ENCODE assay signal across 11 mouse cellular contexts in the genomic region with DNA sequence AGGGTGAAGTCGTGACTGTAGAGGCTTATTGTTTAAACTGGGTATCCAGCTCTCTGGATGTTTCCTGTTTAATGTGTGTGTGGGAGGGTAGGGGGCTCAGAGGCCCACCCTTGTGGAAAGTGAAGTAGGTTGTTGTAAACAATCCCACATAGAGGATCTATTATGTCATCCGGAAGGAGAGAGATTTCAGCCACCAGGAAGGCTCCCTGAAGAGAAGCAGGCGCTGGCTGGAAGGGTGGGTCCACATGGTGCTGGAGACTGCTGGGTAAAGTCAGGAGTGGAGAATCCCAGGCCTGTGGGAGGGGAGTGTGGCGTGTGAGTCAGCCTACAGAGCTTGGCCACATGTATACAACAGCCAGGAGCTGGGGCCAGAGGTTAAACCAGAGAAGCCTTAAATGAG. TPM values are rescaled to one million over a fixed set of nuclear protein-coding genes. Genes with fewer than 3 reads are reported as not detected.
DNase-seq lines count a peak whose midpoint lies in the region; ATAC-seq and TF ChIP-seq lines count a peak whose summit lies in the region.
"Had no signal": no experiment of that assay in that cellular context is flagged by ENCODE, and none has a peak within 500 bp of the region (broad histone marks: within the 10 kb centered on the region; RNA-seq: fewer than 3 reads in every experiment).

No protein-coding gene starts in this region.

- H3K36me3 ChIP-seq in liver, embryonic 11.5 days (ENCODE audit: control insufficient read depth, insufficient read depth, low read length) = no peaks in the 10 kb centered on the region; the same call in 1 of the 2 replicates
- peaks cover 2% of the 10 kb centered on the region for H3K36me3 ChIP-seq in liver, embryonic 12.5 days
- H3K36me3 ChIP-seq in intestine, embryonic 15.5 days = no peaks in the 10 kb centered on the region
- no peaks in the 10 kb centered on the region for H3K36me3 ChIP-seq in stomach, embryonic 16.5 days (ENCODE audit: control insufficient read depth, insufficient read depth, low read length)
- H3K36me3 ChIP-seq: forebrain, embryonic 15.5 days had no signal

- WGBS in liver, embryonic 11.5 days = 46% methylated on average over 4 of the region's 4 CpGs
- 37% methylated on average over 4 of the region's 4 CpGs for WGBS in liver, embryonic 12.5 days (ENCODE audit: insufficient replicate concordance)
- WGBS in intestine, embryonic 15.5 days = 17% methylated on average over 4 of the region's 4 CpGs
- 15% methylated on average over 4 of the region's 4 CpGs for WGBS in stomach, embryonic 16.5 days

- no peaks in the 10 kb centered on the region for H3K9me3 ChIP-seq in liver, embryonic 11.5 days (ENCODE audit: control insufficient read depth, low read length)
- H3K9me3 ChIP-seq in liver, embryonic 12.5 days (replicated peaks) = no peaks in the 10 kb centered on the region
- H3K9me3 ChIP-seq in intestine, embryonic 15.5 days = no peaks in the 10 kb centered on the region
- H3K9me3 ChIP-seq in stomach, embryonic 16.5 days (replicated peaks; ENCODE audit: control insufficient read depth, low read length) = no peaks in the 10 kb centered on the region
- H3K9me3 ChIP-seq: forebrain, embryonic 15.5 days; G1E had no signal

- DNase-seq in liver, embryonic 11.5 days (ENCODE audit: low spot score) = no peak
- no peak for DNase-seq in ovary, postnatal 14 days (ENCODE audit: low spot score)
- DNase-seq in cerebellum, adult 9-11 months = no peak
- DNase-seq: retina, postnatal 1 day had no signal

- no peak for ATAC-seq in liver, embryonic 11.5 days (replicated peaks; ENCODE audit: low FRiP score)
- no peak for ATAC-seq in liver, embryonic 12.5 days
- peak; percentile 70 for ATAC-seq in intestine, embryonic 15.5 days
- ATAC-seq in stomach, embryonic 16.5 days (ENCODE audit: insufficient read depth, low FRiP score) = peak; percentile 84
- no peak for ATAC-seq in granulocyte monocyte progenitor cell, adult 5-6 weeks (replicated peaks; ENCODE audit: poor library complexity, severe bottlenecking)
- ATAC-seq: forebrain, embryonic 15.5 days had no signal

- H3K4me1 ChIP-seq in liver, embryonic 11.5 days (replicated peaks; ENCODE audit: control insufficient read depth, insufficient read depth, low read length) = peaks cover 23% of the 10 kb centered on the region
- peaks cover 29% of the 10 kb centered on the region for H3K4me1 ChIP-seq in liver, embryonic 12.5 days
- H3K4me1 ChIP-seq in embryonic fibroblast, embryonic 13.5 days (ENCODE audit: control insufficient read depth, insufficient read depth, low read length) = no peaks in the 10 kb centered on the region
- peaks cover 38% of the 10 kb centered on the region for H3K4me1 ChIP-seq in intestine, embryonic 15.5 days (replicated peaks)
- peaks cover 33% of the 10 kb centered on the region for H3K4me1 ChIP-seq in stomach, embryonic 16.5 days (ENCODE audit: control insufficient read depth, insufficient read depth, low read length)

- TF ChIP-seq CTCF in embryonic fibroblast, embryonic 13.5 days (IDR thresholded peaks at IDR 0.05; ENCODE audit: borderline replicate concordance, insufficient read depth, low read length) = no peak

- peak overlapping the region; percentile 20; the same call in 1 of the 2 replicates for H3K9ac ChIP-seq in liver, embryonic 11.5 days (ENCODE audit: low read depth, low read length)
- H3K9ac ChIP-seq in liver, embryonic 12.5 days = no peak overlapping the region
- H3K9ac ChIP-seq in intestine, embryonic 15.5 days = no peak overlapping the region
- peak overlapping the region; percentile 1; the same call in 1 of the 2 replicates for H3K9ac ChIP-seq in stomach, embryonic 16.5 days (ENCODE audit: low read length)
- H3K9ac ChIP-seq: forebrain, embryonic 15.5 days had no signal

- no peak for TF ChIP-seq POLR2A in embryonic fibroblast, embryonic 13.5 days (IDR thresholded peaks at IDR 0.05; ENCODE audit: low read depth, low read length)

- no peaks in the 10 kb centered on the region for H3K27me3 ChIP-seq in liver, embryonic 11.5 days (replicated peaks; ENCODE audit: control insufficient read depth, insufficient read depth, low read length)
- H3K27me3 ChIP-seq in liver, embryonic 12.5 days (replicated peaks) = no peaks in the 10 kb centered on the region
- H3K27me3 ChIP-seq in intestine, embryonic 15.5 days (replicated peaks) = no peaks in the 10 kb centered on the region
- no peaks in the 10 kb centered on the region for H3K27me3 ChIP-seq in stomach, embryonic 16.5 days (ENCODE audit: control insufficient read depth, insufficient read depth, low read length)
- H3K27me3 ChIP-seq: forebrain, embryonic 15.5 days had no signal

- no peak overlapping the region for H3K4me3 ChIP-seq in liver, embryonic 11.5 days (ENCODE audit: low read depth, low read length)
- no peak overlapping the region for H3K4me3 ChIP-seq in liver, embryonic 12.5 days
- no peak overlapping the region for H3K4me3 ChIP-seq in embryonic fibroblast, embryonic 13.5 days (ENCODE audit: insufficient read depth, low read length)
- H3K4me3 ChIP-seq in intestine, embryonic 15.5 days (replicated peaks) = no peak overlapping the region
- no peak overlapping the region for H3K4me3 ChIP-seq in stomach, embryonic 16.5 days (replicated peaks; ENCODE audit: low read length)
- H3K4me3 ChIP-seq: forebrain, embryonic 15.5 days had no signal

- no peak overlapping the region for H3K4me2 ChIP-seq in liver, embryonic 11.5 days
- no peak overlapping the region for H3K4me2 ChIP-seq in liver, embryonic 12.5 days
- peak overlapping the region; percentile 34 for H3K4me2 ChIP-seq in intestine, embryonic 15.5 days (replicated peaks)
- H3K4me2 ChIP-seq in stomach, embryonic 16.5 days (ENCODE audit: low read depth, low read length) = no peak overlapping the region
- H3K4me2 ChIP-seq: forebrain, embryonic 15.5 days had no signal

- peak overlapping the region; percentile 52; the same call in 1 of the 2 replicates for H3K27ac ChIP-seq in liver, embryonic 11.5 days (ENCODE audit: low read depth, low read length)
- H3K27ac ChIP-seq in liver, embryonic 12.5 days = no peak overlapping the region
- H3K27ac ChIP-seq in embryonic fibroblast, embryonic 13.5 days (ENCODE audit: insufficient read depth, low read length) = peak overlapping the region; percentile 43
- peak overlapping the region; percentile 74 for H3K27ac ChIP-seq in intestine, embryonic 15.5 days
- peak overlapping the region; percentile 90 for H3K27ac ChIP-seq in stomach, embryonic 16.5 days (ENCODE audit: low read length)
- H3K27ac ChIP-seq: forebrain, embryonic 15.5 days had no signal

RNA-seq across cellular contexts. Expression of gene Alas1, which starts 1.8 kb away (rescaled TPM):
- polyA plus RNA-seq in liver, embryonic 11.5 days (2014; fragmentation: Nextera tagmentation; extraction: Ambion mirVana) = 57.4 and 67.9 TPM in 2 replicates
- polyA plus RNA-seq in liver, embryonic 12.5 days (2016; fragmentation: Nextera tagmentation; extraction: Ambion mirVana) = 37.6 and 41.1 TPM in 2 replicates
- 54.2 and 54.7 TPM in 2 replicates for polyA plus RNA-seq in embryonic fibroblast, embryonic 13.5 days (2011; ENCODE audit: insufficient read length, low read depth, missing spikeins)
- 110 TPM in 2 replicates for polyA plus RNA-seq in intestine, embryonic 15.5 days (2015; fragmentation: Nextera tagmentation; extraction: Ambion mirVana)
- 131 and 135 TPM in 2 replicates for polyA plus RNA-seq in stomach, embryonic 16.5 days (2015; fragmentation: Nextera tagmentation; extraction: Ambion mirVana)
- total RNA-seq in granulocyte monocyte progenitor cell, adult 5-6 weeks (2014; fragmentation: Nextera tagmentation) = 613 and 665 TPM in 2 replicates
- 822 and 987 TPM in 2 replicates for total RNA-seq in granulocyte monocyte progenitor cell, adult 5-6 weeks (2017)

RNA-seq across cellular contexts. Expression of gene Tlr9, which starts 27.8 kb away (rescaled TPM):
- not detected in 2 replicates for polyA plus RNA-seq in liver, embryonic 11.5 days (2014; fragmentation: Nextera tagmentation; extraction: Ambion mirVana)
- polyA plus RNA-seq in liver, embryonic 12.5 days (2016; fragmentation: Nextera tagmentation; extraction: Ambion mirVana) = 0.06 TPM in 1 of 2 replicates, not detected in the other
- not detected in 2 replicates for polyA plus RNA-seq in embryonic fibroblast, embryonic 13.5 days (2011; ENCODE audit: insufficient read length, low read depth, missing spikeins)
- 0.16 and 0.19 TPM in 2 replicates for polyA plus RNA-seq in intestine, embryonic 15.5 days (2015; fragmentation: Nextera tagmentation; extraction: Ambion mirVana)
- 0.09 TPM in 2 replicates for polyA plus RNA-seq in stomach, embryonic 16.5 days (2015; fragmentation: Nextera tagmentation; extraction: Ambion mirVana)
- total RNA-seq in granulocyte monocyte progenitor cell, adult 5-6 weeks (2014; fragmentation: Nextera tagmentation) = 1.7 and 2.3 TPM in 2 replicates
- total RNA-seq in granulocyte monocyte progenitor cell, adult 5-6 weeks (2017) = 0.30 and 0.46 TPM in 2 replicates
- polyA plus RNA-seq: forebrain, embryonic 15.5 days; G1E had no signal

RNA-seq across cellular contexts. Expression of gene Poc1a, which starts 30.6 kb away (rescaled TPM):
- 36.6 and 39.0 TPM in 2 replicates for polyA plus RNA-seq in liver, embryonic 11.5 days (2014; fragmentation: Nextera tagmentation; extraction: Ambion mirVana)
- polyA plus RNA-seq in liver, embryonic 12.5 days (2016; fragmentation: Nextera tagmentation; extraction: Ambion mirVana) = 28.8 and 29.0 TPM in 2 replicates
- polyA plus RNA-seq in embryonic fibroblast, embryonic 13.5 days (2011; ENCODE audit: insufficient read length, low read depth, missing spikeins) = 9.4 and 12.0 TPM in 2 replicates
- 25.9 and 28.2 TPM in 2 replicates for polyA plus RNA-seq in intestine, embryonic 15.5 days (2015; fragmentation: Nextera tagmentation; extraction: Ambion mirVana)
- polyA plus RNA-seq in stomach, embryonic 16.5 days (2015; fragmentation: Nextera tagmentation; extraction: Ambion mirVana) = 22.2 and 24.5 TPM in 2 replicates
- total RNA-seq in granulocyte monocyte progenitor cell, adult 5-6 weeks (2014; fragmentation: Nextera tagmentation) = 42.4 and 49.8 TPM in 2 replicates
- 20.4 and 30.3 TPM in 2 replicates for total RNA-seq in granulocyte monocyte progenitor cell, adult 5-6 weeks (2017)

RNA-seq across cellular contexts. Expression of gene Twf2, which starts 47.3 kb away (rescaled TPM):
- 58.4 and 61.1 TPM in 2 replicates for polyA plus RNA-seq in liver, embryonic 11.5 days (2014; fragmentation: Nextera tagmentation; extraction: Ambion mirVana)
- polyA plus RNA-seq in liver, embryonic 12.5 days (2016; fragmentation: Nextera tagmentation; extraction: Ambion mirVana) = 34.7 and 35.9 TPM in 2 replicates
- polyA plus RNA-seq in embryonic fibroblast, embryonic 13.5 days (2011; ENCODE audit: insufficient read length, low read depth, missing spikeins) = 16.7 and 17.6 TPM in 2 replicates
- 51.5 and 52.5 TPM in 2 replicates for polyA plus RNA-seq in intestine, embryonic 15.5 days (2015; fragmentation: Nextera tagmentation; extraction: Ambion mirVana)
- 54.9 and 57.8 TPM in 2 replicates for polyA plus RNA-seq in stomach, embryonic 16.5 days (2015; fragmentation: Nextera tagmentation; extraction: Ambion mirVana)
- total RNA-seq in granulocyte monocyte progenitor cell, adult 5-6 weeks (2014; fragmentation: Nextera tagmentation) = 79.7 and 84.8 TPM in 2 replicates
- 81.4 and 87.5 TPM in 2 replicates for total RNA-seq in granulocyte monocyte progenitor cell, adult 5-6 weeks (2017)

RNA-seq across cellular contexts. Expression of gene Ppm1m, which starts 50.7 kb away (rescaled TPM):
- 25.3 and 26.9 TPM in 2 replicates for polyA plus RNA-seq in liver, embryonic 11.5 days (2014; fragmentation: Nextera tagmentation; extraction: Ambion mirVana)
- polyA plus RNA-seq in liver, embryonic 12.5 days (2016; fragmentation: Nextera tagmentation; extraction: Ambion mirVana) = 17.0 and 17.8 TPM in 2 replicates
- 30.9 and 31.7 TPM in 2 replicates for polyA plus RNA-seq in embryonic fibroblast, embryonic 13.5 days (2011; ENCODE audit: insufficient read length, low read depth, missing spikeins)
- 30.4 and 31.7 TPM in 2 replicates for polyA plus RNA-seq in intestine, embryonic 15.5 days (2015; fragmentation: Nextera tagmentation; extraction: Ambion mirVana)
- 35.1 and 36.0 TPM in 2 replicates for polyA plus RNA-seq in stomach, embryonic 16.5 days (2015; fragmentation: Nextera tagmentation; extraction: Ambion mirVana)
- 34.1 and 42.6 TPM in 2 replicates for total RNA-seq in granulocyte monocyte progenitor cell, adult 5-6 weeks (2014; fragmentation: Nextera tagmentation)
- total RNA-seq in granulocyte monocyte progenitor cell, adult 5-6 weeks (2017) = 12.5 and 23.4 TPM in 2 replicates

Comparison
In these comparisons a context has a peak if more than half of its experiments do, and no peak if none do; other contexts are left out.
1. H3K9ac ChIP-seq: peak in liver, embryonic 11.5 days (single experiment) and stomach, embryonic 16.5 days (single experiment); none in liver, embryonic 12.5 days (single experiment) and intestine, embryonic 15.5 days (single experiment).
2. ATAC-seq: peak in intestine, embryonic 15.5 days (single experiment) and stomach, embryonic 16.5 days (single experiment); none in liver, embryonic 11.5 days (single experiment), liver, embryonic 12.5 days (single experiment) and granulocyte monocyte progenitor cell, adult 5-6 weeks (single experiment).